In the genomic region with DNA sequence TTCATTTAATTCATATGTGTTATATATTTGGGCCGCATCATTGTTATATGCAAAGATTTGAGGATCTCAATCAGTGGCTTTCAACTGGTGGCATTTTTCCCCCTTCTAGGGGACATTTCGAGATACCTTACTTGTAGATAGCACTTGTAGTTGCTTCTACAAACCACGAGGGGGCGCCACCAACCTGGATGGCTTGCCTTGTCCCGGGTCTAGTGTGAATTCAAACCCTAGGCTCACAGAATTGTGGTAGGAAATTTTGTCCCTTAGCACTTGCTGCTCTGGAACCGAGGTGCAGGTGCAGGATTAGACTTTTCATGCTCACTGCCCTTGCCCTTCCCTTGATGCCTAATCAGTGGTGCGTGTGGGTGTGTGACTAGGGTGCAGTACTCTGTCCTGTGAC, we compare ENCODE assay signal across 8 mouse cellular contexts.
DNase-seq lines count a peak whose midpoint lies in the region; ATAC-seq and TF ChIP-seq lines count a peak whose summit lies in the region.

No protein-coding gene starts in this region.

- DNase-seq in heart, adult 18-20 months = peak; percentile 68 to 86
- DNase-seq in heart, adult 11 months = no peak
- DNase-seq in CD8-positive naive resting alpha-beta T cell, adult 2 months (ENCODE audit: low read depth in 2 of 2, low spot score in 2 of 2) = peak; percentile 61 to 72
- peak; percentile 89 for DNase-seq in brain, embryonic 14.5 days (ENCODE audit: low read depth)
- DNase-seq in frontal cortex, postnatal 10 days (ENCODE audit: low spot score in 2 of 2) = peak; percentile 52 to 69
- peak; percentile 72 to 73 for DNase-seq in left cerebral cortex, adult 2 months (ENCODE audit: extremely low spot score in 1 of 2, low spot score in 2 of 2)
- peak; percentile 75 for DNase-seq in neural tube, embryonic 11.5 days (ENCODE audit: low spot score)
- DNase-seq in testis, postnatal 14 days (ENCODE audit: low spot score) = peak; percentile 51

- no peaks in the 10 kb centered on the region for H3K36me3 ChIP-seq in neural tube, embryonic 11.5 days (ENCODE audit: control insufficient read depth, insufficient read depth, low read length)

- intact Hi-C loops in left cerebral cortex, adult 2 months (cut with DNase I) = loop anchor here (1.0 to 5.0 kb wide), 5 partner anchors 180 to 853 kb away; partner anchors contain the start of gene Tle3

- no peak overlapping the region for H3K27ac ChIP-seq in left cerebral cortex, adult 2 months
- no peak overlapping the region for H3K27ac ChIP-seq in neural tube, embryonic 11.5 days (ENCODE audit: low read depth, low read length)

- no peaks in the 10 kb centered on the region for H3K9me3 ChIP-seq in neural tube, embryonic 11.5 days (ENCODE audit: control insufficient read depth, low read length)

- no peak for TF ChIP-seq POLR2A in brain, embryonic 14.5 days (IDR thresholded peaks at IDR 0.05; ENCODE audit: borderline replicate concordance, extremely low read depth, insufficient read depth, insufficient read length, poor library complexity, severe bottlenecking)

- no peaks in the 10 kb centered on the region for H3K4me1 ChIP-seq in neural tube, embryonic 11.5 days (ENCODE audit: control insufficient read depth, insufficient read depth, low read length)

- no peak overlapping the region for H3K9ac ChIP-seq in neural tube, embryonic 11.5 days (ENCODE audit: low read length)

- no peaks in the 10 kb centered on the region for H3K27me3 ChIP-seq in neural tube, embryonic 11.5 days (ENCODE audit: control insufficient read depth, insufficient read depth, low read length)

- WGBS in neural tube, embryonic 11.5 days = 22% methylated on average over 7 of the region's 7 CpGs

- TF ChIP-seq CTCF in brain, embryonic 14.5 days (IDR thresholded peaks at IDR 0.05; ENCODE audit: borderline replicate concordance, extremely low read depth, insufficient read depth, insufficient read length) = peak; percentile 85
- peak; percentile 97 for TF ChIP-seq CTCF in left cerebral cortex, adult 2 months (IDR thresholded peaks at IDR 0.05)

- ATAC-seq in neural tube, embryonic 11.5 days (ENCODE audit: insufficient read depth, low FRiP score, low TSS enrichment) = no peak

- no peak overlapping the region for H3K4me2 ChIP-seq in neural tube, embryonic 11.5 days (ENCODE audit: low read depth)

- no peak overlapping the region for H3K4me3 ChIP-seq in left cerebral cortex, adult 2 months
- no peak overlapping the region for H3K4me3 ChIP-seq in neural tube, embryonic 11.5 days (ENCODE audit: low read depth, low read length)
